Mouse (Mus musculus): Measurements from ENCODE around the gene Wapl. TPM values are rescaled to one million over a fixed set of nuclear protein-coding genes. Genes with fewer than 3 reads are reported as not detected.

The Wapl gene
- total RNA-seq, 2 experiments from 2014 or later, result 32.8 to 36.0 TPM

DNA sequence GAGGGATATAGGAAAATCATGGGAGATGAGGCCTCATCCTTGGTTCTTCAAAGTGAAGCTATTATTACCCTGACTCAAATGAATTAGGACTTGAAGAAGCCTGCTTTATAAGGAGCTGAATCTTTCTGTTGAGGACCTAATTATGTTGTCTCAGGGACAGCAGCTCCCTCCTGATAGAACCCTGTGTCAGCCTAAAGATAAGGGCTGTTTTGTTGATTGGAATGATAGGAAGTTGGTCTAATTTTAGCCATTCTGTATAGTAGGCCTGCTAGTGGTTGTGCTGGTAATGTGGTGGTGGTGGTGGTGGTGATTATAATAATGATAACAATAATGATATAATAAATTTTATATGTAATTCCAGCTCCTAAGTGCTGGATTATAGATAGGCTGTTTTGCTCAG lies 11.3 kb downstream of the Wapl start:
- no peak for DNase-seq (ENCODE audit: low spot score)
- intact Hi-C loops (cut with DNase I), result no loop called here

DNA sequence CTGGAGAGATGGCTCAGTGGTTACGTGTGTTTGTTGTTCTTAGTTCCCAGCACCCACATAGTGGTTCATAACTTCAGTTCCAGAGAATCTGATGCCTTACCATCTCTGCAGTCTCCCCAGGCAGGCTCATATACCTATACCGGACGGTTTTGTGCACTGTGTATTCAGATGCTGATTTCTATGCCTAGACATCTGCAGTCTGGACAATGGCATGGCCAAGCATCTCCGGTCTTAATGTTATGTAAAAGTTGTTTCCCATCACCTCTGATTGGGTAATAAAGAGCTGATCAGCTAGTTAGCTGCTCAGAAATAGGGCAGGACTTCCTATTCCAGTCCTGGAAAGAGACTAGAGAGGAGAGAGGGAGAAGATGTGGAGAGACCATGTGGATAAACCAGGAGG lies 20.2 kb downstream of the Wapl start:
- intact Hi-C loops (cut with DNase I), result no loop called here
- no peak for DNase-seq (ENCODE audit: low spot score)

DNA sequence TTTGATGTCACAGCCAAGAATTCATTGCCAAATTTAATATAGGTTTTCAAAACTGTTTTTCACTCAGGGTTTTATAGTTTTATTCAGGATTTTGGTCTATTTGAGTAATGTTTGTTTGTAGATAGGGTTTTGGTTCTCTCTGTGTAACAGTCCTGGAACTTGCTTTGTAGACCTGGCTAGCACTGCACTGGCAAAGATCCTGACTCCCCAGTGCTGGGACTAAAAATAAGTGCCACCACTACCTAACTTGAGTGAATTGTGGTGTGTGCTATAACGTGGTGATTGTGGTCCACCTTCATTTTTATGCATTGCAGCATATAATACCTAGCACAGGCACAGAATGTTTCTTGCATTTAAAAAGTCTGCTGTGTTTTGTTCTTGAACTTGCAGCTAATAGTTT lies 23.6 kb downstream of the Wapl start:
- DNase-seq (ENCODE audit: low spot score), result no peak

DNA sequence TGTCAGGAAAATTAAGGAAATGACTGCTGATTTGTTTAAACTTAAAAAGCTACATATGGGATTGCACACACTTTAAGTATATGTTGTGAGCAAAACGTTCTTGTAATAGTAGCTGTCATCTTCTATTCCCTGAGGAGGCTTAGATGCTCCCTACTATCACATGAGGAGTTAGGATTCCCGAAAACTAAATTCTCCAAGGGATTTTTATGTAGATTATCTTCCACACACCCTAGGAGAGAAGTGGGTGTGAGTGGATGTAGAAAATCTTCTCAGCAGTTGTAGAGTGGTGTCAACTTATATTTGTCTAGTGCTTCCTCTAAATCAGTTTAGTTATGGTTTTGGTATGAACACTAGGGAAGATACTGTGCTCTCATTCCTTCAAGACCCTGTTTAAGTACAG lies 36.5 kb downstream of the Wapl start:
- no peak for DNase-seq (ENCODE audit: low spot score)
- intact Hi-C loops (cut with DNase I), result no loop called here

More for the DNA sequence above, 23.6 kb downstream of the Wapl start:
- intact Hi-C loops (cut with DNase I), result no loop called here

DNA sequence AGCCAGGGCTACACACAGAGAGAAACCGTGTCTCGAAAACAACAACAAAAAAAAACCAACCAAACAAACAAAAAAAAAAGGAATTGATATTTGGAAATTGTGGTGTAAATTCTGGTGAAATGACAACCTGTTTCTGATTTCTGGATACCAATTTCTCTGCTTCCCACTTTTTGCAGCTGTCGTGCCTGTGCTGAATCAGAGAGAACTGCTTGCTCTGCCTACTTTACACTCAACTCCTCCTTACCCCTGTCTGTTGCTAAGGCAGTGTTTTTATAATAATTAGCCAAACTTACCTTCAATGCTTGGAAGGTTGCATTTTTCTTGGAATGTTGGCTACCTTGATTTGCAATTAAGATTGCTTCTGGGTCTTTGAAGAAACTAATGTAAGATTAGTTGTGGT lies 38.3 kb downstream of the Wapl start:
- no peak for DNase-seq (ENCODE audit: low spot score)
- intact Hi-C loops (cut with DNase I), result no loop called here

DNA sequence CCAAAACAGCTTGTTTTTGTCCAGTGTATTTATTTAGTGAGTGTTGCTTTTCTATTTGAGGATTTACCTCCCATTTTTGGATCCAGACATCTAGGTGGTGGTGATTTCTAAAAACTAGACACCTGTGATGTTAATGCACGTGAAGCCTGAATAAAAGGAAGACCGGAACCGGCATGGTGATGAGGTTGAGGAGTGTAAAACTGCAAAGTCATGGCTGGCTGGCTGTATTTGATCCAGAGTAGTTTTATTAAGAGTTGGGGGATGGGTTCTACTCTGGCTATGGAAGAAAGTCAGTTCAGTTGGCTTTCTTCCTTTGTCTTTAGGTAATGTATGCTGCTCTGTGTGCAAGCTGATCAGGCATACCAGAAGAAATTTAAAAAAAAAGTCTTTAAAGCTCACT lies 39.1 kb downstream of the Wapl start:
- no peak for DNase-seq (ENCODE audit: low spot score)

DNA sequence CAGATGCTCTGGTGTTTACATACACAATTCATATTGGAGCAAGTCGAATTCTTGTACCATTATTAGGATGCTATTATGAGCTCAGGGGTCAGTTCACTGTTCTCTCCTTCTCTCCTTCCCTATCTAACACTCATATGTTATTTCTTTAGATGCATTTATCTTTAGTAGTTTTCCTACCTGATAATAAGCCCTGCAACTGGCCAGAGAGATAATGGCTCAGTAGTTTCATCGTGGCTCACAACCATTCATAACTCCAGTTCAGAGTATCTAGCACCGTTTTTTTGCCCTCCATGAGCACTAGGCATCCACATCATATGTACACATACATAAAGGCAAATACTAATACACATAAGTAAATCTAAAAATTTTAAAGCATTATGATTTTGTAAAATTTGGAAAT lies 44.4 kb downstream of the Wapl start:
- DNase-seq (ENCODE audit: low spot score), result no peak
- intact Hi-C loops (cut with DNase I), result no loop called here

More for the DNA sequence above, 39.1 kb downstream of the Wapl start:
- intact Hi-C loops (cut with DNase I), result no loop called here

DNA sequence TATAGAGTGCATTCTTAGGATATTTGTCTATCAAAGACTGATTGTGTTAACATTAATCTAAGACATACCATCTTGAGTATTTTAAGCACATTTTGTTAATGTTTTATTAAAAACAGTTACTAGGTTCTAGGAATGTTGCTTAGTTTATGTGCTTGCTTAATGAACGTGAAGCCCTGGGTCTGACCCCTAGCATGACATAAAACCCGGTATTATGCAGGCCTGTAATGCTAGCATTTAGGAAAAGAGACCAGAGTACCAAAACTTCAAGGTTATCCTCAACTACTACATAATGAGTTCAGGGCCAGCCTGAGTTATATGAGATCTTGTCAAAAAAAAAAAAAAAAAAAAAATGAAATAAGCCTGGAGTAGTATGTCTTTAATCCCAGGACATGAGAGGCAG lies 54.0 kb downstream of the Wapl start:
- intact Hi-C loops (cut with DNase I), result no loop called here
- DNase-seq (ENCODE audit: low spot score), result no peak

DNA sequence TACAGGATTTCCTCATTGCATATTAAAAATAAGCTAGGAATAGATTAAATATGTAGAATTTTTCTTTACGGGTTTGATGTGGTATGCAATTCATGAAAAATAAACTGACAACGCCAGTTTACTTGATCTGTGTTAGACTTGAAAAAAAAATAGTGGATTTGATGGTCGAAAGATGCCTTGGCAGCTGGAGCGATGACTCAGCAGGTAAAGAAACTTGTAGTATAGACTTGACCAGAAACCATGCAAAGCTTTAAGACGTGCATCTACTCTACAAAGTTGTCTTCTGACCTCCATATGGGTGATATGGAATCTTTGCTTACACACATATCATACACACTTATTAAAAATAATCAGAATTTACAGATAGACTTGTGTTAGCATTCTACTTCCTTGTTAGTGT lies 61.7 kb downstream of the Wapl start:
- no peak for DNase-seq (ENCODE audit: low spot score)
- intact Hi-C loops (cut with DNase I), result no loop called here

DNA sequence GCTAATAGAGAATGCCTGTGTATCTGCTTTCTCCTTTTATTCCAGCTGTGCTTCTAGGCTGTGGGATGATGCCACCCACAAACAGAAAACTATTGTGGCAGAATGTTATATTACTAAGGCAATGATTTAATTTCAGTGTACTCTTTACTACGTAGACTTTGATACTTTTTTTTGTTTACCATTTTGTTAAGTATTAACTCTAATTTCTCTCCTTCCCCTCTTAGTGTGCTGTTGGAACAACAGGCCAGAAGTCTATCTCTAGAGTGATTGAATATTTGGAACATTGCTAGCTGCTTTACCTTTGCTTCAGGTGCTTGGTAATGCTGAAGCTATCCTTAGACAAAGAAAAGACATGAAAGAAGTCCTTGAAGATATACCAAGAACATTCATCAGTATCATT lies 71.7 kb downstream of the Wapl start:
- no peak for DNase-seq (ENCODE audit: low spot score)
- intact Hi-C loops (cut with DNase I), result no loop called here

DNA sequence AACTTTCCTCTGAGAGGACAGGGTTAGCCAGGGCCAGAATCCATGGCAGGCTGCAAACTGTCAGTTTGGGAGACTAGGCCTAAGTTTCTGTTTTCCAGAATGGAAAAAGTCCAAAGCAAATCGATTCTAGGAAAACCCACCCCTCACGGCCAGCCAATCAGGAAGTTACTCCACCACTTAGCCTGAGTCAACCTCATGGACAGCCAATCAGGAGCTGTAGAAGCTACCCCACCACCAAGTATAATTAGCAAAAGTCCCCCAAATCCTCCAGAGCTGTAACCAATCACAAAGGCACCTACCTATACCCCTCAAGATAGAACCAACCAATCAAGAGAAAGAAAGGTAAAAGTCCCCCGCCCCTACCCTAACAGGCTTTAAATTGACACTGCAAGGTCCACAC lies 82.0 kb downstream of the Wapl start:
- intact Hi-C loops (cut with DNase I), result no loop called here
- no peak for DNase-seq (ENCODE audit: low spot score)

DNA sequence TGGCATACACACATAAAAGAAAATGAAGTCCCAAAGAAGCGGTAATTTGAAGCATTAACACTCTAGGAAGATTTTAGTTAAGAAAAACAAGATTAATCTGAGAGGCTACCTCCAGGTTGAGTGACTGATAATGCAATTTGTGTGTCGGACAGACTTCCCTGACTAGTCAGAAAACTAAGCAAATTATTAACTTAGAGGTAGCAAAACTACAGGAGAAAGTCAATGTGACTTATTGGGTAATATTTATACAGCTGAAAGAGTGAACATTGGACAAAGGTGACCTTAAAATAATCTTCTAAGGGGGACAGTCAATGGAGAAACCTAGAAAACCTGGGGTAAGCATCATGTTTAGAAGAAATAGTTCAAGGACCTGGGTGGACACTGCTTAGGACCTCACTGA lies 86.2 kb downstream of the Wapl start:
- intact Hi-C loops (cut with DNase I), result no loop called here
- DNase-seq (ENCODE audit: low spot score), result no peak

DNA sequence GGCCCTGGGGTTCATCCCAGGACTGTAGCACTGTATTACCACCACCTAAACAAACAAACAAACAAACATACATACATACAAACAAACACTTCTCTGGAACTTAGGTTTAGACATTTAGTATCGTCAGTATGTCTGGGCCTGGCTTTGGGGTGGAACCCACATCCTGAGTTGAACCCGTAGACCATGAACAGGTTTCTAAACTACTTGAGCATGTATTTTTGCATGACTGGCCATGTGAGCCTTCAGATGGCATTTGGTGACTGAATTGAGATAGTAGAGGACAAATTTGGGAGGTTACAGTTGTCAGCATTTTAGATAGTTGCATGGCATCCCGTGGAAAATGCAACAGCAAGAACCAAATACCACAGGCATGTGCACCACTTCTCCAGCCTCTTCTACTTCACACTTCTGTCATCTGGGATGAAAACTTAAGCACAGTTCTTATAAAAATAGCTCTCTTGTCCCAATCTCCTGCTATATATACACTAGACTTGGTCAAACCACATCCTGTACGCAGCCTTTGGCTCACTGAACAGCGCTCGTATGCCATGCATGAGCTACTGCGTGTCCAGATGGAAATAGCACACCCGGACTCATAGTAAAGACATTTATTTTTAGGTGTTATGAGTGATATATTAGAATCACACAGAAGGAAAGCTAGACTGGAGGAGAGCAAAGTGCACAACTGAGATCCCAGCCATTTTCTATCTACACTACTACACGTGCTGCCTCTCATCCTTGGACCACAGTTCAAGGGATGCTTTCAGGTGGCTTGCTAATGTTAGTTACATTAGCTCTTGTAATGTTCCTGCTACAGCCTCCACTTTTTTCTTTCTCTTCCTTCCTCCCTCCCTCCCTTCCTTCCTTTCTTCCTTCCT lies 87.6 kb downstream of the Wapl start:
- intact Hi-C loops (cut with DNase I), result no loop called here
- no peak for DNase-seq (ENCODE audit: low spot score)

DNA sequence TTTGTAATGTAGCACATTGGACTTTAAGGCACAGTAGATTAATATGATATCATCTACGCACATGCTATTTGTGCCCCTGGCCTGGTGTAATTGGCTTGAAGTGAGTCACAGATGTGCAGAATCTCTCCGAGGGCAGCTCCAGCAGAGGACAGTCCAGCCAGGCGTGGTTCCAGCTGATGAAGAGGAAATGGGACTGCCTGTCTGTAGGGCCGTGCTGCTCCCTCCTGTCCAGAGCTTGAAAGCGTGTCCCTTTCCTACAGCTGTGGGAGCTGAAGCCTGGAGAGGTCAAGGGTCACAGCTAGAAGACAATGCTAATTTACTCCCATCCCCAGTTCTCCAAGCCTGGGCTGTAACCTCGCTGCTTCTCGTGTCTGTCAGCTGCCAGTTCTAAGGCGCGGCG lies 89.0 kb downstream of the Wapl start:
- DNase-seq (ENCODE audit: low spot score), result no peak
- intact Hi-C loops (cut with DNase I), result no loop called here

DNA sequence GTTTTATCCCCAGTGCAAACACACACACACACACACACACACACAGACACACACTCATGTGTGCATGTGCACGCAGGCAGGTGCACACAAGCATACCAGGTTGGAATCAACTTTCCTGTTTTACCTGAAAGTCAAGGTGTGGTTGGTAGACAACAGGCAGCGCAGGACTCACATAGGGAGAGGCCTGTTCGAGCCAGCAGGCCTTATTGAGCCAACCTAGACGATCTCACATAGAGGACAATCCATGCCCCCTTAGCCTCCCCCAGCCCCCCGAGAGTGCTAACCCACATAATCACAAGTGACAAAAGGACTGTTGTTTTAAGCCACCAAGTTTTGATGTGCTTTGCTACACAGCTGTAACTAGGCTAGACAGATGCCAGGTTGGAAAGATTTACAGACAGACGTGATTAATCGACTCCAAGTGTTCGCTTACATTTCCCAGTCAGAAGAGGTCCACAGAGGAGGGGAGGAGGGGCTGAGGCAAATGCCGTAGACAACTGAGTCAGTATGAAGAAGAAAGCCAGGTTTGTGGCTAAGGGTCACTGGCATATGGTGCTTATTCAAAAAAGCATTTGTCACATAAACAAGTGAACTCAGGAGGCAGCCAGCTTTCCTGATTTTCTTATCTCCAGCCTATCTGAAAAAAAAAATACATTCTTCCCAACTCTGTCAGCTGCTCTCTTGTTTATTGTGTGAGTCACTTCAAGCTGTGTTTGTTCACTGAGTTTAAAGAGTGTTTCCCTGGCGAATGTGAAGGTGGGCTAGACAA lies 90.2 kb downstream of the Wapl start:
- intact Hi-C loops (cut with DNase I), result no loop called here
- DNase-seq (ENCODE audit: low spot score), result no peak

DNA sequence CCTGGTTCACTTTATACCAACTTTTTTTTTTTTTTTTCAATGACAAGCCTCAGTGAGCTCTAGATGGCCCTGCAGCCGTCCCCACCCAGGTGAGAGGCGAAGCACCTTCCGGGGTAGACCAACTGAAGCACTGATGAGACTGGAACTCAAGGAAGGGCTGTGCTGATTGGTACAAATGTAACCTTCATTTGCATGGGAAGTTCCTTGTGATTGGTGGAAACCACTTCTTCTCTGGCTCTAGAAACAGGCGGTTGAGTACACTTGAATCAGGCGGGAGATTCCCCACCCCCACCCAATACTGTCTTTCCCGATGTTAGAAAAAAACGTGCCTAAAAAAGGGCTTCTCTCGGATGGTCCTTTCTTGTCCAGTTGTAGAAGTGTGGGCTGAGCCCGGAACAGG lies 91.2 kb downstream of the Wapl start:
- intact Hi-C loops (cut with DNase I), result loop anchor here (5.0 kb wide), 1 partner anchor 98 kb away; no protein-coding TSS in a partner anchor
- no peak for DNase-seq (ENCODE audit: low spot score)

DNA sequence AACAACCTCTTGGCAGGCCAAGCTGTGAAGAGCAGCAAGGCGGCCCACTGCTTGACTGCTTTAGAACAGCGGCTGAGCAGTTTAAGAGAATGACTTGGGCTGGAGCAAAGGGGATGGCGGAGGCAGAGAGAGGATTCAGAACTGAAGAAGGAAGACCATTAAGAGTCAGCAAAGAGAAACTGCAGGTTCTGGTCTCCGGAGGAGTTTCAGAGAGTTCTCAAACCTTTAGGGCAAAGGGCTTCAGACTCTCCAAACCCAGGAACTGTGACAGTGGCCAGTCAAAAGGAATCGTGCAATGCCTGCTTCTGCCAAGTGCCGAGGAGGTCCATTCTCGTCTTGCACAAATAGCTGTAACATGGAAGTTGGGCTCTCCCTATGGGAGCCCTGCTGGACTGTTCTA lies 91.7 kb downstream of the Wapl start:
- intact Hi-C loops (cut with DNase I), result loop anchor here (5.0 kb wide), 1 partner anchor 98 kb away; no protein-coding TSS in a partner anchor
- no peak for DNase-seq (ENCODE audit: low spot score)

DNA sequence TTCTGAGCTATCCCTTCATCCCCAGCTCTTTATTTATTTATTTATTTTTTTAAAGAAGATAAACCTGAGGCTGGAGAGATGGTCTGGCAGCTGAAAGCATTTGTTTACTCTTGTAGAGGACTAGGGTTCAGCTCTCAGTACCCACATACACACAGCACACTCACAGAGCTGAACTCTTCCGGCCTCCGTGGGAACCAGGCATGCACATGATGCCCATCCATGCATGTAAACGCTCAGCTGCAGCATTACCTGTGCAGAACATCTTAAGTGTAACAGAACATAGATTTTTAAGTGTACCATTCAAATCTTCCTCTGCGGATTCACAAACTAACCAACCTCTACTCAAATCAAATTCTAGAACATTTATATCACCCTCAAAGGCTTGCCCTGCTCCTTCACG lies 92.5 kb downstream of the Wapl start:
- intact Hi-C loops (cut with DNase I), result loop anchor here (5.0 kb wide), 1 partner anchor 99 kb away; no protein-coding TSS in a partner anchor
- no peak for DNase-seq (ENCODE audit: low spot score)

DNA sequence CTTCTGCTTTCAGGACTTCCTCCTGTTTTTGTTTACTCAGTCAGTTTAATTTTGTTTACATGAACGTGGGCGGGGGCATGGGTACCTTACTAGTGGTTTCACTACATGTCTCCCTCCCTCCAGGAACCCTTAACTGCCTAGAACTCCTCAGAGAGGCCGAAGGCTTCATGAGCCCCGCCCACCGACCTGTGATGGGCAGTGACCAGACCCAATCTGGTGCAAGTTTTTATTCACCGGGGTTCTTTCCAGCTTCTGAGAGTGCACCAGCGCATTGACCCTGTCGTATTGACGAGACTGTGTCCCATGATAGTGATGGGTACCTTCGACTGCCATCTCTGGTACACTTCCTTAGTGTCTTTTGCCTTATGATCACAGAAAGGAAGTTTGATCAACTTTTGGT lies 94.6 kb downstream of the Wapl start:
- intact Hi-C loops (cut with DNase I), result loop anchor here (2.0 to 5.0 kb wide), 2 partner anchors 101 to 148 kb away; no protein-coding TSS in a partner anchor
- DNase-seq (ENCODE audit: low spot score), result peak; percentile 45

DNA sequence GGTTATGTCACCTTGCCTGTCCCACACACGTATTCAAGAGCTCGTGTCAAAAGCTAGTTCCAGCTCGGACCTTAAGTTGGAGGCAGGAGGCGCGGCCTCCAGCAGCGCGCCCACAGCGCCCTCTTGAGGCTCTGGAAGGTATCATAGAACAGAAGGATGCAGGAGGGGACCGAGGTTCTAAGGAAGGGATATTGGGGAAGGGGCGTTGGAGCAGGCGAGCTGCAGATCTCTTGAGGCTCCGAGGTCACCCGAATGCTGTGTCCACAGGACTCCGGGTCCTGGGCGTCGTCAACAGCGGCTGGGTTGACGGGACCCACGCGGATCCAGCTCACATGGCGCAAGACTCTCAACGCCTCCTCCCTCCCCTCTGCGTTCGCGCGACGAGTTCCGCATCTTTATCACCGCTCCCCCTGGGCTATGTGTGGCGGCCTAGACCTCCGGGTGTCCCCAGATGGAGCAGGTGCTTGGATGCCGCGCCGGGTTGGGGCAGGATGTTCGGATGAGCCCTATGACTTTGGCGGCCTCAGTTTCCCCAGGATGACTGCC lies 95.4 kb downstream of the Wapl start:
- intact Hi-C loops (cut with DNase I), result loop anchor here (1.0 to 5.0 kb wide), 3 partner anchors 8 to 148 kb away; no protein-coding TSS in a partner anchor
- no peak for DNase-seq (ENCODE audit: low spot score)
